Mouse (Mus musculus): Measurements from ENCODE around the gene Flnc.

Flnc gene

DNA sequence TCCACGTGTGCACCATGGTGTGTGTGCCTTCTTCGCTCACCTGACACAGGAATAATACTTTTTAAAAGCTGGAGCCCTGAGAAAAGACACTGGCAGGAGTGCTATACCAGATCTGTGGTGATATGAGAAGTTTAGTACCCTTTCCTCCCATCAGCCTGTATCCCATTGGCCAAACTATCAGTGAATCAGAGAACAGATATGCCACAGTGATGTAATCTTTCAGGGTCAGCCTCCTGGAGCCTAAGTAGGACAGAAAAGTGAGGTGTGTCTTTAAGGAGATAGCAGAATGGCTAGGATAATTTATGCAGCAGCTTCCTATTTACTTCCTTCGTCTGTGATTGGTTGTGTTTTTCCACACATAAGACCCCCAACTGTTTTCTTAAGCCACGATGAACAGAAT is 4.9 kb upstream of the Flnc start:
- in situ Hi-C loops (cut with MboI; ENCODE audit: low pct_unique_long_range_greater_than_20kb in 1 of 2, low sequenced_read_pairs in 2 of 2, unreplicated experiment in 1 of 2): no loop called here

- in situ Hi-C loops (cut with MboI; ENCODE audit: low pct_unique_long_range_greater_than_20kb in 1 of 2, low sequenced_read_pairs in 2 of 2, unreplicated experiment in 1 of 2): no loop called here
These were observed 2.2 kb upstream of the Flnc start for GRCm38 (mm10) chr6:29430681-29431420.

GRCm38 (mm10) chr6:29431473-29431872 is 1.6 kb upstream of the Flnc start:
- in situ Hi-C loops (cut with MboI; ENCODE audit: low pct_unique_long_range_greater_than_20kb in 1 of 2, low sequenced_read_pairs in 2 of 2, unreplicated experiment in 1 of 2): no loop called here

DNA sequence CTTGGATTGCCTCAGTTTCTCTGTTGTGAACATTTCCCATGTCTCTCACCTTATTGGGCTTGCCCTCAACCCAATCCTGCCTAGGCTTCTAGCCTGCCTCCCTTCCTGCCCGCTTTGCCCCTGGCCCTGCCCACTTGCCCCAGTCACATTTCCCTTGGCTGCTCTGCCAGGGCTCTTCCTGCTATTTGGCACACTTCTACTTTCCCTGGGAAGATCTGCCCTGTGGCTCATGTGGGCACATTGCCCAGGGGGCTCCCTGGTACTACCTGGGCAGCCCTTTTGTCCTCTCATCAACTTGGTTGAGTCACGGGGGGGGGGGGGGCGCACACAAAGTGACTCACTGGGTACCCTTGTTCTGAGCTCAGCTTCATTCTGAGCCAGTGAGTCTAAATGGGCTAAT is 900 bp upstream of the Flnc start:
- in situ Hi-C loops (cut with MboI; ENCODE audit: low pct_unique_long_range_greater_than_20kb in 1 of 2, low sequenced_read_pairs in 2 of 2, unreplicated experiment in 1 of 2): no loop called here

- in situ Hi-C loops (cut with MboI; ENCODE audit: low pct_unique_long_range_greater_than_20kb in 1 of 2, low sequenced_read_pairs in 2 of 2, unreplicated experiment in 1 of 2): no loop called here
These were observed 399 bp upstream of the Flnc start for GRCm38 (mm10) chr6:29432676-29433037.

DNA sequence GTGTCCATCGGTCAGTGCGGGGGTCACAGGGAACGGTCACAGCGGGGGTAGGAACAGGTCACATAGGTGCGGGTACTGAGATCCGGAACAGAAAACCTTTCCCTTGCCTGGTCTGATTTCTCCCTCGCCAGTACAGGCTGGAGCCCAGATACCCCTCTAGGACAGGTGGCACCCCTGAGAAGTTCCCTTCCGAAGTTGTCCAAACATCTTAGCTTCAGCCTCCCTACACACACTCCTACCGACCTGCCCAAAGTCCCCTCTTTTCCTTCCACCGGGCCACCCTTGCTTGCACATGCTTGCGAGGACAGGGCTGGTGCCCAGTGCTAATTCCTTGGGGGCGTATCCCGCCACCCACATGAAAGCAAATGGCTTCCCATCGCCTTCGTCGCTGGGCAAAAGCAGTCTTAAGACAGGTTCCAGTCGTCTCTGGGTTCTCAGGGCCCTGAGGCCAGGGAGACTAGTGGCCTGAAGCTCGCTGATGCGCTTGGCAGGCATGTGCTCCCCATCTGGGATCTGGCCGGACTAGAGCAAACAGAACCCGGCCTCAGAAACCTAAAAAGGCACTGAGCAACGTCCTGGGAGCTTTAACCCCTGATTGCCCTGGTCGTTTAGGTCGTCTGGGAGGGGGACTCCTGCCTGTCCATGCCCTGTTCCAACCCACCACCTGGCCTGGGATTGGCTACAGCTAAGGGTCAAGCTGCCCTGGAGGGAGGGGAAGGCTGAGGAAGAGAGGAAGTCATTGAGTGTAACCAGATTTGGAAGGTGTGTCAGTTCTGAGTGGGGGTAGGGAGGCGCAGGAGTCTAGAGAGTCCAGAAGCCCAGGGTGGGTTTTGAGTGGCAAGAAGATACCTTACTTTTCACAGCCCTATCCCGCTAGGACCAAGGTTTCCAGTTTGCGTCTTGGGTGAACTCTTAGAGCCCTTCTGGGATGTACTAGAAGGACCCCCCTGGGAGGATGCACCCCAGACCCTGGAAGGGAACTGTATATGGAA is 1.0 kb downstream of the Flnc start:
- in situ Hi-C loops (cut with MboI; ENCODE audit: low pct_unique_long_range_greater_than_20kb in 1 of 2, low sequenced_read_pairs in 2 of 2, unreplicated experiment in 1 of 2): no loop called here

- in situ Hi-C loops (cut with MboI; ENCODE audit: low pct_unique_long_range_greater_than_20kb in 1 of 2, low sequenced_read_pairs in 2 of 2, unreplicated experiment in 1 of 2): no loop called here
These were observed 2.0 kb downstream of the Flnc start for GRCm38 (mm10) chr6:29434911-29435691.

GRCm38 (mm10) chr6:29435940-29436451 is 2.9 kb downstream of the Flnc start:
- in situ Hi-C loops (cut with MboI; ENCODE audit: low pct_unique_long_range_greater_than_20kb in 1 of 2, low sequenced_read_pairs in 2 of 2, unreplicated experiment in 1 of 2): no loop called here

DNA sequence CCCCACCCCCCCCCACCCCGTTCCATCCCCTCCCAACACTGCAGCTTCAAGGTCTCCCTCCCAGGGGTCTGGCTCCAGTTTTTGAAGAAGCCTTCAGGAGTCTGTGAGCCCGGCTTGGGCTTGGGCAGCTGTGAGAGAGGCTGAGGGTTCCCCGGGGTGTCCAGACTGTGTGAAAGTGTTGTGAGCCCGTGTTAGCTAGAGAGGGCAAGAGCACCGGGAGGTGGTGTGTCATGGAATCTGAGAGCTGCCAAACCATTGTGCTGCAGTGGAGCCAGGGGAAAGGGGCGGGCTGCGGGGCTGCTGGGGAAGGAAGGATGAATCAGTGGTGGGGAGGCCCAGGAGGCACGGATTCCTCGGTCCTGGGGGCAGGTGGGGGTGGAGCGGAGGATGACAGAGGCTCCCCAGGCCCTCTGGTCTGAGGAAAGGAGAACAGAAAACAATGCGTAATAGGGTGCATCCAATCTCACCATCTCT is 3.4 kb downstream of the Flnc start:
- in situ Hi-C loops (cut with MboI; ENCODE audit: low pct_unique_long_range_greater_than_20kb in 1 of 2, low sequenced_read_pairs in 2 of 2, unreplicated experiment in 1 of 2): no loop called here

DNA sequence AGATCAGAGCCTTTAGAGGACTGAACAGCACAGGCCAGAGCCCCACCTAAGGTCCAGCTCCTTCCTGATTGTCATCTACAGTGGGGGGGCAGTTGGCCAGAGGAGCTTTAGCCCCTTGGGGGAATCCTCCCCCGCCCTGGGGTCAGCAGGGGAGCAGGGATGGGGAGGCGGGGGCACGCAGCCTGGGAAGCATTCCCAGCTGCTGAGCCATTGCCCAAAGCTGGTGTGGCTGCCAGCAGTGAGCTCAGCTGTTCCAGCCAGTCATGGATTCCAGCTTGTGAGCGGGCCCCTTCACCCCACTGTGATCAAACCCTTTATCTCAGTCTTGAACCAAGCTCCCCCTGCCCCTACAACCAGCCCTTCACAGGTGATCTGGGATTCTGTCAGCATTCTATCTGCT is 6.2 kb downstream of the Flnc start:
- in situ Hi-C loops (cut with MboI; ENCODE audit: low pct_unique_long_range_greater_than_20kb in 1 of 2, low sequenced_read_pairs in 2 of 2, unreplicated experiment in 1 of 2): no loop called here

GRCm38 (mm10) chr6:29439789-29440188 is 6.7 kb downstream of the Flnc start:
- in situ Hi-C loops (cut with MboI; ENCODE audit: low pct_unique_long_range_greater_than_20kb in 1 of 2, low sequenced_read_pairs in 2 of 2, unreplicated experiment in 1 of 2): no loop called here

DNA sequence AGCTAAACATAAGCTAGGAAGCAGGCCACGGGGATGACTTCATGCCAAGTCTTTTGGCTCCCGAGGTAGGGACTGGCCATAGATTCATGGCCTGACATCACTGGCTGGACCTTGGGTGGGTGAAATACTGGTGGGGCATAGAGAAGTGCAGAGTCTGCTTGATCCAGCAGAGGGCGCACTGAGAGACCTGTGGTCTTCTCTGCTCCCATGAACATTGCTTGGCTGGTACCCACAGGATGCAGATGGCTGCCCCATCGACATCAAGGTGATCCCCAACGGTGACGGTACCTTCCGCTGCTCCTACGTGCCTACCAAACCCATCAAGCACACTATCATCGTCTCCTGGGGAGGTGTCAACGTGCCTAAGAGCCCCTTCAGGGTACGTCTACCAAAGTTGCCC is 11.7 kb downstream of the Flnc start:
- in situ Hi-C loops (cut with MboI; ENCODE audit: low pct_unique_long_range_greater_than_20kb in 1 of 2, low sequenced_read_pairs in 2 of 2, unreplicated experiment in 1 of 2): no loop called here

DNA sequence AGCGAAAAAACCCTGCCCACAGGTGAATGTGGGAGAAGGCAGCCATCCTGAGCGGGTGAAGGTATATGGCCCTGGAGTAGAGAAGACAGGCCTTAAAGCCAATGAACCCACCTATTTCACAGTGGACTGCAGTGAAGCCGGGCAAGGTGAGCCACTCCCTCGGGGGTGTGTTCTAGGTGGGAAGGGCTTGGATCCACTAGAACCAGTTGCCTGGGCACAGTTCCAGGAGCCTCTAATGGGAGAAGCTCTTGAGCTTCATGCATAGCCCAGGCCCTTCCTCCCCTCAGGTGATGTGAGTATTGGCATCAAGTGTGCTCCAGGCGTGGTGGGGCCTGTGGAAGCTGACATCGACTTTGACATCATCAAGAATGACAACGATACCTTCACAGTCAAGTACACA is 12.3 kb downstream of the Flnc start:
- in situ Hi-C loops (cut with MboI; ENCODE audit: low pct_unique_long_range_greater_than_20kb in 1 of 2, low sequenced_read_pairs in 2 of 2, unreplicated experiment in 1 of 2): no loop called here

DNA sequence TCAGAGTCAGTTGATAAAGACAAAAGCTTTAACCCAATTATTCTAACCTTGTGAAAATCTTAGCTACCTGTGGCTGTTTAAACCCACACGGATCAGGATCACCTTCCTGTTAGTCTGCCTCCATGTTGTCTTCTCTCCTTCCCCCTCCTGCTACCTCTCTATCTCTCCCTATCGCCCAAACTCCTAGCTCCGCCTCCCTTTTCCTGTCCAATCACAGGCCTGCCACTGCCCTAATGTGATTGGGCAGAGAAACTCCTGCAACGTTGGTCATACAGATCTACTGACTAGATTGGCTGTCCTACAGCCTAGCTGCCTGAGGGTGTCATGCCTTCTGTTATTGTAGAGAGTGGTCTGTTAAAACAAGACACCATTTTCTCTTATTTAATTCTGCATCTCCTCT is 16.8 kb downstream of the Flnc start:
- in situ Hi-C loops (cut with MboI; ENCODE audit: low pct_unique_long_range_greater_than_20kb in 1 of 2, low sequenced_read_pairs in 2 of 2, unreplicated experiment in 1 of 2): no loop called here

- in situ Hi-C loops (cut with MboI; ENCODE audit: low pct_unique_long_range_greater_than_20kb in 1 of 2, low sequenced_read_pairs in 2 of 2, unreplicated experiment in 1 of 2): no loop called here
These were observed 17.6 kb downstream of the Flnc start for GRCm38 (mm10) chr6:29450667-29451066.

- in situ Hi-C loops (cut with MboI; ENCODE audit: low pct_unique_long_range_greater_than_20kb in 1 of 2, low sequenced_read_pairs in 2 of 2, unreplicated experiment in 1 of 2): no loop called here
These were observed 28.4 kb downstream of the Flnc start for GRCm38 (mm10) chr6:29461502-29461901.

DNA sequence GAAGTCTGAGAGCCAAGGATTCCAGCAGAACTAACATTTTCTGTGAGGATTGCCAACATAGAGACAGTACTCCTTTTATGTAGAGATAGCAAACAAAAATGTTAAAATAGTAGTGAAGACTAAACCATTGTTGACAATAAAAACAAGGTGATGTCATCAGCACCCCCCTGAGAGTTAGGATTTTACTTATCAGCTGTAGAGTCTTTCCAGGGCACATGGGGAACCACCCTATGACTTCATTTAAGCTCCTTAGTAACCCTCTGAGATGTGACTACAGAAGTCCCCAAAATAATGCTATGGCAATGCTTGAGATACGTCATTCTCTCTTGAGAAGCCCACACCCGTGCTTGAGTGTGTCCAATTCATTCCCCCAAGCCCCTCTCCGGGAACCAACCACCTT is 30.3 kb downstream of the Flnc start:
- in situ Hi-C loops (cut with MboI; ENCODE audit: low pct_unique_long_range_greater_than_20kb in 1 of 2, low sequenced_read_pairs in 2 of 2, unreplicated experiment in 1 of 2): no loop called here

GRCm38 (mm10) chr6:29467583-29468354 is 34.7 kb downstream of the Flnc start, which contains the start of gene Atp6v1f:
Gene Atp6v1f, plus strand, starts transcription at chr6:29467718.
- in situ Hi-C loops (cut with MboI; ENCODE audit: low pct_unique_long_range_greater_than_20kb in 1 of 2, low sequenced_read_pairs in 2 of 2, unreplicated experiment in 1 of 2): no loop called here
